Mouse (Mus musculus) bone marrow, adult 2 months (tissue): ENCODE measurements at regions not wholly inside any gene's neighbourhood (a gene's known extent, or its start where the extent isn't known, plus 50 kb on each side); places are given as distances from the start of the nearest gene placed in this dataset.

Source experiments
- H3K27ac ChIP-seq: fragments of 200-500 bp; 2 replicates; pipeline ENCODE4 v1.5.1; 2012; ENCODE audit warnings: low read depth, mild to moderate bottlenecking, control low read depth, inconsistent platforms, low read length; ENCODE audit not compliant: control insufficient read depth, poor library complexity, insufficient read depth
- H3K4me1 ChIP-seq: fragments of 200-500 bp; 2 replicates; pipeline ENCODE4 v1.6.1; 2011; ENCODE audit warnings: low read length; ENCODE audit not compliant: control insufficient read depth, insufficient read depth
- H3K4me3 ChIP-seq: fragments of 200-500 bp; replicated peaks from 2 replicates; pipeline ENCODE3; 2011; ENCODE audit warnings: mild to moderate bottlenecking, low read depth, low read length, control low read depth; ENCODE audit not compliant: control insufficient read depth
- CTCF ChIP-seq: fragments of 200-500 bp; IDR thresholded peaks from 2 replicates; pipeline ENCODE4 v1.5.1; 2011; ENCODE audit warnings: low read length, control low read depth; ENCODE audit not compliant: control insufficient read depth, insufficient read depth
- POLR2A ChIP-seq: fragments of 200-500 bp; IDR thresholded peaks from 2 replicates; pipeline ENCODE4 v1.6.1; 2011; ENCODE audit warnings: low read depth, mild to moderate bottlenecking, control low read depth, low read length, borderline replicate concordance; ENCODE audit not compliant: control insufficient read depth
- WGBS: fragments of 180-500 bp; shearing (Covaris S2); methylation state at CpG from one replicate; pipeline ENCODE4 v1.1.7; 2018; 5-methylcytosine and 5-hydroxymethylcytosine counted together

- Histone ChIP-seq H3K27ac (no peak overlapping the region), H3K4me1 (no peaks in the 10 kb centered on the region; the same call in 1 of the 2 replicates), H3K4me3 (no peak overlapping the region)
- TF ChIP-seq POLR2A (no peak), CTCF (no peak)
- 73% methylated on average over 2 of the region's 2 CpGs for WGBS
These were observed 103.3 kb upstream of the Rapgef5 start for GRCm38 (mm10) chr12:117412779-117413505.

GRCm38 (mm10) chr12:117414020-117414419 is 102.3 kb upstream of the Rapgef5 start:
- Histone ChIP-seq H3K27ac (no peak overlapping the region), H3K4me1 (no peaks in the 10 kb centered on the region; the same call in 1 of the 2 replicates), H3K4me3 (no peak overlapping the region)
- TF ChIP-seq POLR2A: no peak
- TF ChIP-seq CTCF: no peak
- 86% methylated on average over 2 of the region's 2 CpGs for WGBS

- Histone ChIP-seq H3K27ac (no peak overlapping the region), H3K4me3 (no peak overlapping the region), H3K4me1 (no peaks in the 10 kb centered on the region; the same call in 1 of the 2 replicates)
- WGBS: 48% methylated on average over 2 of the region's 2 CpGs
- TF ChIP-seq POLR2A: no peak
- TF ChIP-seq CTCF: no peak
These were observed 101.1 kb upstream of the Rapgef5 start for GRCm38 (mm10) chr12:117415146-117415545.

- Histone ChIP-seq H3K27ac (no peak overlapping the region), H3K4me1 (no peaks in the 10 kb centered on the region; the same call in 1 of the 2 replicates), H3K4me3 (no peak overlapping the region)
- WGBS: 33% methylated on average over 4 of the region's 4 CpGs
- TF ChIP-seq CTCF: no peak
- no peak for TF ChIP-seq POLR2A
These were observed 98.3 kb upstream of the Rapgef5 start for GRCm38 (mm10) chr12:117417991-117418390.

GRCm38 (mm10) chr12:117422315-117422978 is 93.8 kb upstream of the Rapgef5 start:
- WGBS: 84% methylated on average over 7 of the region's 7 CpGs
- TF ChIP-seq POLR2A (no peak), CTCF (no peak)
- no peak overlapping the region for H3K4me3 ChIP-seq
- H3K4me1 ChIP-seq: no peaks in the 10 kb centered on the region; the same call in 1 of the 2 replicates
- H3K27ac ChIP-seq: no peak overlapping the region

GRCm38 (mm10) chr12:117425363-117426031 is 90.8 kb upstream of the Rapgef5 start:
- TF ChIP-seq CTCF: no peak
- no peak for TF ChIP-seq POLR2A
- no peaks in the 10 kb centered on the region for H3K4me1 ChIP-seq
- no peak overlapping the region for H3K4me3 ChIP-seq
- H3K27ac ChIP-seq: no peak overlapping the region
- WGBS: 23% methylated on average over 9 of the region's 9 CpGs

GRCm38 (mm10) chr12:117427431-117427830 is 88.8 kb upstream of the Rapgef5 start:
- Histone ChIP-seq H3K27ac (no peak overlapping the region), H3K4me1 (no peaks in the 10 kb centered on the region), H3K4me3 (no peak overlapping the region)
- TF ChIP-seq POLR2A: no peak
- TF ChIP-seq CTCF: peak; percentile 62
- WGBS: 75% methylated on average over 1 of the region's 1 CpGs

GRCm38 (mm10) chr12:117430886-117431285 is 85.4 kb upstream of the Rapgef5 start:
- 63% methylated on average over 4 of the region's 4 CpGs for WGBS
- Histone ChIP-seq H3K4me3 (no peak overlapping the region), H3K4me1 (no peaks in the 10 kb centered on the region), H3K27ac (no peak overlapping the region)
- TF ChIP-seq POLR2A (no peak), CTCF (no peak)
